Mouse (Mus musculus): ENCODE data around the gene 9430097D07Rik. TPM values are rescaled to one million over a fixed set of nuclear protein-coding genes. Genes with fewer than 3 reads are reported as not detected.

9430097D07Rik gene
- 0.44 TPM in 1 of 2 replicates, not detected in the other for polyA plus RNA-seq (2011; ENCODE audit: insufficient read depth, insufficient read length, low read depth, missing spikeins)

GRCm38 (mm10) chr2:32575586-32576160 is at the start of gene 9430097D07Rik:
Gene 9430097D07Rik (minus strand): TSS chr2:32575684.
- Histone ChIP-seq H3K4me1 (ENCODE audit: control insufficient read depth, insufficient read depth, low read length) (no peaks in the 10 kb centered on the region), H3K9ac (ENCODE audit: low read depth, poor library complexity, severe bottlenecking) (peak within 1 kb of the TSS; percentile 50), H3K27me3 (ENCODE audit: control insufficient read depth, insufficient read depth, low read length, poor library complexity, severe bottlenecking) (no peaks in the 10 kb centered on the region), H3K36me3 (ENCODE audit: control insufficient read depth, insufficient read depth, low read length, poor library complexity, severe bottlenecking) (no peaks in the 10 kb centered on the region), H3K9me3 (replicated peaks; ENCODE audit: control insufficient read depth, insufficient read depth, low read length, poor library complexity, severe bottlenecking) (no peaks in the 10 kb centered on the region), H3K4me3 (ENCODE audit: low read depth, low read length) (peak within 1 kb of the TSS; percentile 85), H3K27ac (ENCODE audit: insufficient read depth, low read length) (no peak within 1 kb of the TSS)
- no peak for TF ChIP-seq EP300 (IDR thresholded peaks at IDR 0.05; ENCODE audit: insufficient read depth, low read depth, low read length)
- no peak for TF ChIP-seq CTCF (IDR thresholded peaks at IDR 0.05; ENCODE audit: low read depth, low read length)
- no peak for TF ChIP-seq POLR2A (IDR thresholded peaks at IDR 0.05; ENCODE audit: insufficient read depth, low read length)

- Histone ChIP-seq H3K4me3 (ENCODE audit: low read depth, low read length) (no peak overlapping the region), H3K9ac (ENCODE audit: low read depth, poor library complexity, severe bottlenecking) (no peak overlapping the region), H3K36me3 (ENCODE audit: control insufficient read depth, insufficient read depth, low read length, poor library complexity, severe bottlenecking) (no peaks in the 10 kb centered on the region), H3K9me3 (replicated peaks; ENCODE audit: control insufficient read depth, insufficient read depth, low read length, poor library complexity, severe bottlenecking) (no peaks in the 10 kb centered on the region), H3K27ac (ENCODE audit: insufficient read depth, low read length) (no peak overlapping the region), H3K27me3 (ENCODE audit: control insufficient read depth, insufficient read depth, low read length, poor library complexity, severe bottlenecking) (no peaks in the 10 kb centered on the region), H3K4me1 (ENCODE audit: control insufficient read depth, insufficient read depth, low read length) (peaks cover 19% of the 10 kb centered on the region)
- TF ChIP-seq EP300 (IDR thresholded peaks at IDR 0.05; ENCODE audit: insufficient read depth, low read depth, low read length) (no peak), POLR2A (IDR thresholded peaks at IDR 0.05; ENCODE audit: insufficient read depth, low read length) (no peak), CTCF (IDR thresholded peaks at IDR 0.05; ENCODE audit: low read depth, low read length) (no peak)
These were observed 48.7 kb upstream of the 9430097D07Rik start for GRCm38 (mm10) chr2:32624111-32624748.

- Histone ChIP-seq H3K4me1 (ENCODE audit: control insufficient read depth, insufficient read depth, low read length) (peaks cover 9% of the 10 kb centered on the region), H3K27me3 (ENCODE audit: control insufficient read depth, insufficient read depth, low read length, poor library complexity, severe bottlenecking) (no peaks in the 10 kb centered on the region), H3K27ac (ENCODE audit: insufficient read depth, low read length) (no peak within 1 kb of the TSS), H3K9me3 (replicated peaks; ENCODE audit: control insufficient read depth, insufficient read depth, low read length, poor library complexity, severe bottlenecking) (no peaks in the 10 kb centered on the region), H3K9ac (ENCODE audit: low read depth, poor library complexity, severe bottlenecking) (no peak within 1 kb of the TSS), H3K36me3 (ENCODE audit: control insufficient read depth, insufficient read depth, low read length, poor library complexity, severe bottlenecking) (0 out of 2 replicates have a peak, but pooled peaks cover 2% of the 10 kb centered on the region), H3K4me3 (ENCODE audit: low read depth, low read length) (no peak within 1 kb of the TSS)
- TF ChIP-seq POLR2A (IDR thresholded peaks at IDR 0.05; ENCODE audit: insufficient read depth, low read length) (no peak), EP300 (IDR thresholded peaks at IDR 0.05; ENCODE audit: insufficient read depth, low read depth, low read length) (no peak)
These were observed 46.0 kb upstream of the 9430097D07Rik start, which contains the start of gene Ak1 for GRCm38 (mm10) chr2:32621517-32621859. Gene Ak1 (plus strand): TSS chr2:32621758.

- no peak overlapping the region for H3K27ac ChIP-seq (ENCODE audit: insufficient read depth, low read length)
- H3K27me3 ChIP-seq (ENCODE audit: control insufficient read depth, insufficient read depth, low read length, poor library complexity, severe bottlenecking) = no peaks in the 10 kb centered on the region
- no peaks in the 10 kb centered on the region for H3K9me3 ChIP-seq (replicated peaks; ENCODE audit: control insufficient read depth, insufficient read depth, low read length, poor library complexity, severe bottlenecking)
- peaks cover 6% of the 10 kb centered on the region for H3K4me1 ChIP-seq (ENCODE audit: control insufficient read depth, insufficient read depth, low read length)
- H3K36me3 ChIP-seq (ENCODE audit: control insufficient read depth, insufficient read depth, low read length, poor library complexity, severe bottlenecking) = 0 out of 2 replicates have a peak, but pooled peaks cover 2% of the 10 kb centered on the region
- H3K4me3 ChIP-seq (ENCODE audit: low read depth, low read length) = no peak overlapping the region
- no peak for TF ChIP-seq CTCF (IDR thresholded peaks at IDR 0.05; ENCODE audit: low read depth, low read length)
- TF ChIP-seq POLR2A (IDR thresholded peaks at IDR 0.05; ENCODE audit: insufficient read depth, low read length) = no peak
- TF ChIP-seq EP300 (IDR thresholded peaks at IDR 0.05; ENCODE audit: insufficient read depth, low read depth, low read length) = no peak
- H3K9ac ChIP-seq (ENCODE audit: low read depth, poor library complexity, severe bottlenecking) = no peak overlapping the region
These were observed 45.4 kb upstream of the 9430097D07Rik start for GRCm38 (mm10) chr2:32620682-32621516.

- Histone ChIP-seq H3K9me3 (replicated peaks; ENCODE audit: control insufficient read depth, insufficient read depth, low read length, poor library complexity, severe bottlenecking) (no peaks in the 10 kb centered on the region), H3K4me1 (ENCODE audit: control insufficient read depth, insufficient read depth, low read length) (peaks cover 3% of the 10 kb centered on the region), H3K27me3 (ENCODE audit: control insufficient read depth, insufficient read depth, low read length, poor library complexity, severe bottlenecking) (no peaks in the 10 kb centered on the region), H3K9ac (ENCODE audit: low read depth, poor library complexity, severe bottlenecking) (no peak overlapping the region), H3K36me3 (ENCODE audit: control insufficient read depth, insufficient read depth, low read length, poor library complexity, severe bottlenecking) (peaks cover 10% of the 10 kb centered on the region; the same call in 1 of the 2 replicates), H3K27ac (ENCODE audit: insufficient read depth, low read length) (no peak overlapping the region), H3K4me3 (ENCODE audit: low read depth, low read length) (no peak overlapping the region)
- no peak for TF ChIP-seq CTCF (IDR thresholded peaks at IDR 0.05; ENCODE audit: low read depth, low read length)
- no peak for TF ChIP-seq POLR2A (IDR thresholded peaks at IDR 0.05; ENCODE audit: insufficient read depth, low read length)
- no peak for TF ChIP-seq EP300 (IDR thresholded peaks at IDR 0.05; ENCODE audit: insufficient read depth, low read depth, low read length)
These were observed 42.6 kb upstream of the 9430097D07Rik start for GRCm38 (mm10) chr2:32618051-32618450.

Measured in ES-Bruce4 (cell line).